Mouse (Mus musculus) heart, postnatal 14 days (tissue): ENCODE measurements around the gene Adcy10. TPM values are rescaled to one million over a fixed set of nuclear protein-coding genes. Genes with fewer than 3 reads are reported as not detected.

Source experiments
- DNase-seq, 2 experiments: peaks; one replicate each; pipeline ENCODE4 v3.0.0; 2021 to 2022
- intact Hi-C: fragments of 180-260 bp; cut with DNase I; formaldehyde crosslinking; loops from one replicate; pipeline ENCODE4 v1.15.1; 2025
- long read RNA-seq, 2 experiments: library from polyadenylated mRNA; stranded (forward); transcript quantifications; one replicate each; pipeline ENCODE4 v2.0.0; 2021
- total RNA-seq, 2 experiments: library from RNA; stranded (reverse); gene quantifications; 2 replicates each; pipeline ENCODE4 v1.2.3; 2021

Gene Adcy10
- under 1 TPM in 1 of 2 experiments, not detected in 1; 0.17 TPM for total RNA-seq
- long read RNA-seq, experiment 1, result 0 reads
- long read RNA-seq, experiment 2, result 0 reads

GRCm38 (mm10) chr1:165484688-165485233, at the start of gene Adcy10:
TSS of gene Adcy10 (plus strand) at chr1:165485183.
- intact Hi-C loops, result no loop called here
- DNase-seq, result no peak

- intact Hi-C loops, result no loop called here
- DNase-seq, result no peak
Observed at GRCm38 (mm10) chr1:165438289-165439021, 46.5 kb upstream of the Adcy10 start.

GRCm38 (mm10) chr1:165440788-165441187, 44.2 kb upstream of the Adcy10 start:
- no peak for DNase-seq
- intact Hi-C loops, result no loop called here

GRCm38 (mm10) chr1:165441201-165441600, 43.8 kb upstream of the Adcy10 start:
- no peak for DNase-seq
- intact Hi-C loops, result no loop called here

- intact Hi-C loops, result no loop called here
- DNase-seq, result no peak
Observed at GRCm38 (mm10) chr1:165441719-165442118, 43.3 kb upstream of the Adcy10 start.

- DNase-seq, result no peak
- intact Hi-C loops, result loop anchor here (10.0 kb wide), 1 partner anchor 64 kb away; no protein-coding TSS in a partner anchor
Observed at GRCm38 (mm10) chr1:165459041-165459502, 25.9 kb upstream of the Adcy10 start.

- intact Hi-C loops, result loop anchor here (5.0 to 10.0 kb wide), 4 partner anchors 65 to 225 kb away; partner anchors contain the start of genes Mpzl1 and Tiprl
- peak; percentile 65 to 70 for DNase-seq
Observed at GRCm38 (mm10) chr1:165459503-165460181, 25.3 kb upstream of the Adcy10 start.

GRCm38 (mm10) chr1:165460360-165460800, 24.6 kb upstream of the Adcy10 start, which contains the start of the genes Dcaf6 and Mpc2:
TSS of gene Dcaf6 (minus strand) at chr1:165460475.
TSS of gene Mpc2 (plus strand) at chr1:165460637.
- peak; percentile 100 for DNase-seq
- intact Hi-C loops, result loop anchor here (5.0 to 10.0 kb wide), 3 partner anchors 174 to 226 kb away; partner anchors contain the start of genes Mpzl1 and Tiprl

- intact Hi-C loops, result loop anchor here (5.0 to 10.0 kb wide), 3 partner anchors 174 to 226 kb away; partner anchors contain the start of genes Mpzl1 and Tiprl
- peak; percentile 99 for DNase-seq
Observed at GRCm38 (mm10) chr1:165460801-165461377, 24.1 kb upstream of the Adcy10 start.

- intact Hi-C loops, result loop anchor here (5.0 to 10.0 kb wide), 3 partner anchors 173 to 227 kb away; partner anchors contain the start of genes Mpzl1 and Tiprl
- DNase-seq, result peak in 1 of 2 experiments; percentile 22
Observed at GRCm38 (mm10) chr1:165461681-165462080, 23.3 kb upstream of the Adcy10 start.

- no peak for DNase-seq
- intact Hi-C loops, result loop anchor here (5.0 to 10.0 kb wide), 3 partner anchors 172 to 228 kb away; partner anchors contain the start of genes Mpzl1 and Tiprl
Observed at GRCm38 (mm10) chr1:165462861-165463260, 22.1 kb upstream of the Adcy10 start.

GRCm38 (mm10) chr1:165464574-165464973, 20.4 kb upstream of the Adcy10 start:
- intact Hi-C loops, result loop anchor here (5.0 to 10.0 kb wide), 3 partner anchors 170 to 230 kb away; partner anchors contain the start of genes Mpzl1 and Tiprl
- no peak for DNase-seq

GRCm38 (mm10) chr1:165468971-165469370, 16.0 kb upstream of the Adcy10 start:
- no peak for DNase-seq
- intact Hi-C loops, result loop anchor here (10.0 kb wide), 2 partner anchors 166 to 234 kb away; partner anchors contain the start of genes Mpzl1 and Tiprl

GRCm38 (mm10) chr1:165469717-165470116, 15.3 kb upstream of the Adcy10 start:
- intact Hi-C loops, result loop anchor here (10.0 kb wide), 2 partner anchors 165 to 235 kb away; partner anchors contain the start of genes Mpzl1 and Tiprl
- no peak for DNase-seq

- no peak for DNase-seq
- intact Hi-C loops, result no loop called here
Observed at GRCm38 (mm10) chr1:165471490-165471889, 13.5 kb upstream of the Adcy10 start.

GRCm38 (mm10) chr1:165486108-165486507, 1.1 kb downstream of the Adcy10 start:
- intact Hi-C loops, result no loop called here

GRCm38 (mm10) chr1:165489197-165489596, 4.2 kb downstream of the Adcy10 start:
- no peak for DNase-seq
- intact Hi-C loops, result no loop called here

More at GRCm38 (mm10) chr1:165486108-165486507, 1.1 kb downstream of the Adcy10 start:
- no peak for DNase-seq

- intact Hi-C loops, result no loop called here
- DNase-seq, result no peak
Observed at GRCm38 (mm10) chr1:165498856-165499255, 13.9 kb downstream of the Adcy10 start.

- intact Hi-C loops, result loop anchor here (10.0 kb wide), 1 partner anchor 109 kb away; no protein-coding TSS in a partner anchor
- DNase-seq, result peak; percentile 40 to 67
Observed at GRCm38 (mm10) chr1:165503307-165504024, 18.5 kb downstream of the Adcy10 start.
